Mouse (Mus musculus) urinary bladder, postnatal 14 days (tissue): ENCODE data around the gene Rasa4.
"Not testable (repeated sequence)": the region's sequence is repeated elsewhere in the genome, so short reads cannot be mapped to it uniquely, and the experiment has no call there.

ENCODE experiments used
- DNase-seq: peaks from one replicate; pipeline ENCODE4 v3.0.0; 2021; ENCODE audit warnings: low spot score

Rasa4 gene

GRCm38 (mm10) chr5:136109042-136109441 lies 25.3 kb downstream of the Rasa4 start:
- peak; percentile 18 for DNase-seq

- not testable (repeated sequence) for DNase-seq
These were observed 29.8 kb downstream of the Rasa4 start for GRCm38 (mm10) chr5:136113546-136113945.

GRCm38 (mm10) chr5:136115891-136116783 lies 32.4 kb downstream of the Rasa4 start, which contains the start of gene Polr2j:
Gene Polr2j, plus strand, starts transcription at chr5:136116631.
- DNase-seq = peak; percentile 96

DNA sequence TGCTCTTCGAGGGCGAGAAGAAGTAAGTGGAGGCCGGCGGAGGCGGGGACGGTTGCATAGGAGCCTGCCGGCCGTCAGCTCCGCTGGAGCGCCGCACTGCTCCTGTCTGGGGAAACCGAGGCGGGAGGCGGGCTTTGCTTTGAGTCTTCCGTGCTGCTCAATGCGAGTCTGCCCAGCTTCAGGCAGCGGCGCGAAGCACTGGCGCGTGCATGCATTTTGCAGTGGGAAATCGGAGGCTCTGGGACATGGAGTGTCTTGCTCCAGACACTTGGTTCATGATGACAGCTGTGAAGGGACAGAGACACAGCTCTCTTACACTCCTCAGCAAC lies 33.0 kb downstream of the Rasa4 start:
- DNase-seq = no peak

DNA sequence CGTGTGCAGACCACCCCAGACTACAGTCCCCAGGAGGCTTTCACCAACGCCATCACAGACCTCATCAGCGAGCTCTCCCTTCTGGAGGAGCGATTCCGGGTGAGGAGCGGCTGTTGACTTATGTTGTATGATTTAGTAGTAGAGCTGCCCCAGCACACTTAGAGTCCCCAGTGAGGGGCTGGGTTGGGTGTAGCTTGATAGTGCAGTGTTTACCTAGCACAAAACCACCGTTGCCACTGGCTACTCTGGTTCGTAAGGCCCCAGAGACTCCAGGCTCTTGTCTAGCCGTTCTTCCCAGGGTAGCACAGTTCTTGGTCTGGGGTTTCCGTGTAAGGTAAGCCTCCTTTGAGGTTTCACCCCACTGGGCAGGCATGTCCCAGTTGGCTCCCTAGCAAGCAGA lies 38.4 kb downstream of the Rasa4 start:
- no peak for DNase-seq

DNA sequence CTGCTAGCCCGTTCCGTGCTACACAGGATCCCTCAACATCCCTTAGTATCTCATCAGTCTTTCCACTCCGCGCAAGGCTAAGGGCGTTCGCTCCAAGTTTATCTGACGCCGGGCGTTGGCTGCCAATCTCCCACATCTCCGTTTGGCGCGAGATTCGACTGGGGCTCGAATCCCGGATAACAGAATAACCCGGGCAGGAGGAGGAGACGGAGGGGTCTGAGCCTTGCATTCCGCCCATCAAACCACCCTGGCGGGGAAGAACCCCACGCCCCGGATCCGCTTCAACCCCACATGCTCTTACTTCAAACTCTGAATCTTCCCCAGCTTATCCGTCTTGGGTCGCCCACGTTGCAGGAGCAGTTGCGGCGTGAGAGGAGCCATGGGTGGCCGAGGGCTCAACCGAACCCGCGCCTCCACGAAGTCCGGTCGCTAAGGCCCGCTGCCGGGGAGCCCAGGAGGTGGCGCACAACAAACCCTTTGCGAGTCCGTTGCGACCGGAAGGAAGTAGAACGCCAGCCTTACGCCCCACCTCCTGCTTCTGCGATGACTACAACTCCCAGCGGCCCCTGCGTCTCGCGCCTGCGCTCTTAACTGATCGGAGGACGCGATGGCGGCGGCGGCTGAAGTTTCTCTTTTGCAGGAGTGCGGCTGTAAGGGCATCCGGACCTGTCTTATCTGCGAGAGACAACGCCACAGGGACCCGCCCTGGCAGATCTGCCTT lies 52.0 kb downstream of the Rasa4 start, which contains the start of the genes Lrwd1 and Alkbh4:
Gene Lrwd1, minus strand, starts transcription at position 504 of the 721 bp plus-strand sequence.
Gene Alkbh4, plus strand, starts transcription at position 576 of the 721 bp plus-strand sequence.
- DNase-seq = peak; percentile 97

DNA sequence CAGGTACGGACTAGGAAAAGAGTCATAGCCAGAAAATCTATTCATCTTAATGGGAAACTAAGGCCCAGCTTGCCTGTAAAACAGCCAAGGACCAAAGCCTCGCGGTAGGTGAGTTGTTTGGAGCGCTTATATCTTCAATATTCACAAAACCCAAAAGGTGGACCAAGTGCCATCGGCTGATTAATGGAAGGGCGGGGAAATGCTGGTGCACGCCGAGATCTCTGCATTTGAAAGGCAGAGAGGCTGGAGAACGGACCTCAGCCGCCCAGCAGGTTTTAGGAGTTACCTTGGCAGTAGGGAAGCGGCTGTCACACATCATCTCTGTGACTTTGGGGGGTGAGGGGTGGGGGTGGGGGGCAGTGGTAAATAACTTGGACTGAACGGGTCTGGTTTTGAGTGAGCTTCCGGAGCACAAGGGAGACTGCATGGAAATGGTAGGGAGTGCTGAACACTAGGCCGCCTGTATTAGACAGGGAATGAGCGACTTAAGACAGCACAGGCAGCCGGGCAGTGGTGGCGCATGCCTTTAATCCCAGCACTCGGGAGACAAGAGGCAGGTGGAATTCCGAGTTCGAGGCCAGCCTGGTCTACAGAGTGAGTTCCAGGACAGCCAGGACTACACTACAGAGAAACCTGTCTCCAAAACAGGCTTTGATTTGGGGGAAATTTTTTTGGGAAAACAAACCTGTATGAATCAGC lies 52.7 kb downstream of the Rasa4 start:
- DNase-seq = no peak

GRCm38 (mm10) chr5:136137658-136138274 lies 54.0 kb downstream of the Rasa4 start:
- DNase-seq = peak; percentile 40

- no peak for DNase-seq
These were observed 55.7 kb downstream of the Rasa4 start for GRCm38 (mm10) chr5:136139393-136139792.

DNA sequence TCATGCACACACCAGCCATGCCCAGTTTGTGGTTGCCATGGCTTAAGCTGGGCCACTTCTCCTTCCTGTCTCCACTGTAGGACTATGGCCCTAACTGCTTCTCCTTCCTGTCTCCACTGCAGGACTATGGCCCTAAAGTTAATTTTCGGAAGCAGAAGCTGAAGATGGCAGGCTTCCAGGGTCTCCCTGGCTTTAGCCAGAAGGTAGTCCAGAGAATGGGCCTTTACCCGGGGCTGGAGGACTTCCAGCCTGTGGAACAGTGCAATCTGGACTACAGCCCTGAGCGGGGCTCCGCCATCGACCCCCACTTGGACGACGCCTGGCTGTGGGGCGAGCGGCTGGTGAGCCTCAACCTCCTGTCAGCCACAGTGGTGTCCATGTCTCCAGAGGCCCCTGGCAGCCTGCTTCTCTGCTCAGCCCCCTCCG lies 56.4 kb downstream of the Rasa4 start:
- no peak for DNase-seq

- no peak for DNase-seq
These were observed 59.0 kb downstream of the Rasa4 start for GRCm38 (mm10) chr5:136142746-136143145.

DNA sequence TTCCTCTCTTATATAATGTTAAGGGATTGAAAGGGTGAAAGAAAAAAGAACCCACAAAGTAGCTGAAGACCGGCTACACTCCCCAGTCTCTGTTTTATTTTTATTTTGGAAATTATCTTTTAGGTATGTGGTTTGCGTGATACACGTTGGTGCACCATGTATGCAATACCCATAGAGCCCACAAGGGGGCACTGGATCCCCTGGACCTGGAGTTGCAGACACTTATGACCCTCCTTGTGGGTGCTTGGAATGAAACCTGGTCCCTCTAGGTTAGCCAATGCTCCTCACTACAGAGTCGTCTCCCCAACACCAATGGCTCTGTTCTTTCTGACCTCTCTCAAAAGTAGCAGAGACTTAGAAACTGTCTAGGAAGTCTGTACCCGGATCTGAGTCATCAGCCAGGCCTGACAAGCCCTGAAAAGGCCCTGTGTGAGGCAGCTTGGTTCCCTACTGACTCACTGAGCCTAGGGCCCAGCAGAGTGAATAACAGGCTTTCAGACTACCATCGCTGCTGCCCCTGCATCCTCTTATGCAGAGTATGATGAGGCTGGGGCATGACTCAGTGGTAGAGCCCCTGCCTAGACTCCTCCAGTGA lies 59.5 kb downstream of the Rasa4 start:
- DNase-seq = no peak

GRCm38 (mm10) chr5:136144606-136145430 lies 61.1 kb downstream of the Rasa4 start:
- DNase-seq = no peak

- DNase-seq = no peak
These were observed 63.2 kb downstream of the Rasa4 start for GRCm38 (mm10) chr5:136146936-136147335.

DNA sequence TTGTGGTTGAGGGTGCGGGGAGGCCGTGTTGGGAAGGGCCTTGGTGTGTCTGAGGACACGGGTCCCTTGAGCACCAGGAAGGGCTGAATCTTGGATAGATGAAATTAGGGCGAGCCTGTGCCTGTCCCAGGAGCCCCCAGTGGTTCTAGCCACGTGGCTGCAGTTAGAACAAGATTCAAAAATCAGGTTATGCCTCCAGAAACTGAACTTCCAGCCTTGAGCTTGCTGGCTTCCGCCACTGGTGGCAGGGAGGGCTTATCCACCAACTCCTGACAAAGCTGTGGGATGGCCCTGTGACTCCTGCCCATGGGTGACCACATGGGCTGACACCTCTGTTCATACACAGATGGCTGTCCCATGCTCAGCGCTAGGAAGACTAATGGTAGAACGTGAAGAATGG lies 64.0 kb downstream of the Rasa4 start:
- DNase-seq = no peak

- not testable (repeated sequence) for DNase-seq
These were observed 65.4 kb downstream of the Rasa4 start for GRCm38 (mm10) chr5:136149134-136149576.

DNA sequence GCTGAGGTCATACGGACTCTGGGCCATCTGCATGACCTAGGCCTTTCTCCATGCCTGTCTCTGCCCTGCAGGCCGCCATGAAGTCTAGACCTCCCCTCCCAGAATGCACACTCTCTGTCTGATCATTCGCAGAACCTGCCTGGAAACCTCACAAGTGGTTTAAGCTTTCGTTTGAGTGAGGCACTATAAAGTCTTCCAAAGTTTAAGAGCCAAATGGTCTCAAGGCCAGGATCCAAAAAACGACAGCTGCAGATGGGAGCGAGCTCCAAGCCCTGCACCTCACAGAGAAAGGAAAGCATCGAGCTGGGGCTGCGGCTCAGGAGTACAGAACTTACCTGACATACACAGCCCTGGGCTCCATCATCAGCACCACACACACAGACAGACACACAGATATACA lies 68.6 kb downstream of the Rasa4 start:
- DNase-seq = no peak

GRCm38 (mm10) chr5:136155399-136155798 lies 71.7 kb downstream of the Rasa4 start:
- no peak for DNase-seq

GRCm38 (mm10) chr5:136160084-136160483 lies 76.4 kb downstream of the Rasa4 start:
- peak; percentile 52 for DNase-seq
